Mouse (Mus musculus): ENCODE measurements around the gene Gm13289. TPM values are rescaled to one million over a fixed set of nuclear protein-coding genes. Genes with fewer than 3 reads are reported as not detected.
"Not testable (repeated sequence)": the region's sequence is repeated elsewhere in the genome, so short reads cannot be mapped to it uniquely, and the experiment has no call there.

Gene Gm13289
- polyA plus RNA-seq, 1 experiment from 2014 or later: not detected

DNA sequence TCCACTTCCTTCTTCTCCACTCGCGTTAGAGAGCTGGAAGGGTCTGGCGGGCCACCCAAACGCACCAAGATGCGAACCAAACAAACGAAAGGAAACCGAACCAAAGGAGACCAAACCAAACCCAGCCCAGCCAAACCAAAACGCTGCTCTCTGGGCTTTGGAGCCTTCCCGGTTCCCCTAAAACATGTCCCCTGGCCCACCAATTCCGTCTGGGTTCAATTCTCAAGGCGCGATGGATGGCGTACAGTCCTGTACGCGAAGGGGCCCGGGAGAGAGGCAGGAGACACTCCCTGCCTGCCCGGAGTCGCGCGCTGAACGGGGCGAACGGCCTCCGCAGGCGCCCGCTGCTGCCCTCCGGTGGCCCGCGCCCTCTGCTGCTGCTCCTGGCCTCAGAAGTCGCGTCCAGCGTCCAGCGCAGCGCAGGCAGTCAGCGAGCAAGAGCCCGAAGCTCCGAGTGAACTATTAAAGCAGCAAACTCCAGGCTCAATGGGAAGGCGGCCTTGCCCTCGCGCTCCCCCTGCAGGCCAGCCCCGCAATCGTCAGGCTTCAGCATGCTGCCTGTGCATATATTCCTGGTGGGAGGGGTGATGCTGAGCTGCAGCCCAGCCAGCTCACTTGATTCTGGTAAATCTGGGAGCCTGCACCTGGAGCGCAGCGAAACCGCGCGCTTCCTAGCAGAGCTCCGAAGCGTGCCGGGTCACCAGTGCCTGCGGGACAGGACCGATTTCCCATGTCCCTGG, 17.4 kb downstream of the Gm13289 start, which contains the start of gene Gm13275:
Gene Gm13275 (plus strand): TSS at position 552 of the 740 bp plus-strand sequence.
- H3K27me3 ChIP-seq (ENCODE audit: poor library complexity, severe bottlenecking): not testable (repeated sequence)

GRCm38 (mm10) chr4:88797097-88797496, 20.4 kb downstream of the Gm13289 start, which contains the start of gene Gm13279:
TSS of gene Gm13279 (plus strand) at chr4:88797397.
- H3K27ac ChIP-seq; H3K27me3 ChIP-seq (ENCODE audit: poor library complexity, severe bottlenecking); H3K36me3 ChIP-seq (replicated peaks); H3K4me1 ChIP-seq; H3K9me3 ChIP-seq; H3K4me3 ChIP-seq; DNase-seq (ENCODE audit: extremely low spot score, low spot score): not testable (repeated sequence)
- no CpG with 5 or more reads among the region's 28 CpGs for WGBS

More for the DNA sequence above, 17.4 kb downstream of the Gm13289 start, which contains the start of gene Gm13275:
- not testable (repeated sequence) for DNase-seq (ENCODE audit: extremely low spot score, low spot score); H3K9me3 ChIP-seq; H3K4me1 ChIP-seq; H3K4me3 ChIP-seq; H3K27ac ChIP-seq; H3K36me3 ChIP-seq (replicated peaks)
- WGBS: 0% methylated on average over 17 of the region's 52 CpGs

DNA sequence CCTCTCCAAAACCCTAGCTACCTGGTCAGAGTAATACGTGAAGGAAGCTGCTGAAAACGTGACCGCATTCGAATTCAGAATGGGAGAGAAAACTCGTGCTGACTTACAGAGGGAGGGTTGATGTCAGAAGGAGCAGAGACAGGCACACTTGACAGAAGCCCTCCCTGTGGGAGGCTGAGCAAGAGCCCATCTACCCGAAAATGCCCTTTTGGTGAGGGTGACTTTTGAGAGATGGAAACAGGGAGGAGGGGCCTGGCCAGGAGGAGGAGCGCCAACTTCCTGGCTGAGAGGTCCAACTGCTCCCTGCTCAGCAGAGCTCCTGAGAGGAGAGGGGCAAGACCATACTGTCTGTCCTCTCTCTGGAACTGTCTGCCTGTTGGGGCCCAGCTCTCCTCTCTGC, 22.6 kb downstream of the Gm13289 start, which contains the start of gene Gm13285:
Gene Gm13285 (plus strand): TSS at position 301 of the 400 bp plus-strand sequence.
- H3K4me3 ChIP-seq; H3K36me3 ChIP-seq (replicated peaks); H3K27me3 ChIP-seq (ENCODE audit: poor library complexity, severe bottlenecking); H3K4me1 ChIP-seq; H3K9me3 ChIP-seq; H3K27ac ChIP-seq; DNase-seq (ENCODE audit: extremely low spot score, low spot score): not testable (repeated sequence)
- 14% methylated on average over 6 of the region's 7 CpGs for WGBS

DNA sequence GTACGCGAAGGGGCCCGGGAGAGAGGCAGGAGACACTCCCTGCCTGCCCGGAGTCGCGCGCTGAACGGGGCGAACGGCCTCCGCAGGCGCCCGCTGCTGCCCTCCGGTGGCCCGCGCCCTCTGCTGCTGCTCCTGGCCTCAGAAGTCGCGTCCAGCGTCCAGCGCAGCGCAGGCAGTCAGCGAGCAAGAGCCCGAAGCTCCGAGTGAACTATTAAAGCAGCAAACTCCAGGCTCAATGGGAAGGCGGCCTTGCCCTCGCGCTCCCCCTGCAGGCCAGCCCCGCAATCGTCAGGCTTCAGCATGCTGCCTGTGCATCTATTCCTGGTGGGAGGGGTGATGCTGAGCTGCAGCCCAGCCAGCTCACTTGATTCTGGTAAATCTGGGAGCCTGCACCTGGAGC, 26.2 kb downstream of the Gm13289 start, which contains the start of gene Gm13287:
Gene Gm13287 (plus strand): TSS at position 301 of the 400 bp plus-strand sequence.
- not testable (repeated sequence) for H3K4me3 ChIP-seq; DNase-seq (ENCODE audit: extremely low spot score, low spot score); H3K9me3 ChIP-seq; H3K27ac ChIP-seq; H3K36me3 ChIP-seq (replicated peaks); H3K4me1 ChIP-seq
- H3K27me3 ChIP-seq (ENCODE audit: poor library complexity, severe bottlenecking): peaks cover 17% of the 10 kb centered on the region
- WGBS: no CpG with 5 or more reads among the region's 29 CpGs

GRCm38 (mm10) chr4:88805231-88805630, 28.5 kb downstream of the Gm13289 start, which contains the start of gene Gm13288:
TSS of gene Gm13288 (plus strand) at chr4:88805531.
- not testable (repeated sequence) for H3K36me3 ChIP-seq (replicated peaks); DNase-seq (ENCODE audit: extremely low spot score, low spot score); H3K4me1 ChIP-seq; H3K9me3 ChIP-seq; H3K27ac ChIP-seq
- no CpG with 5 or more reads among the region's 8 CpGs for WGBS
- Histone ChIP-seq H3K27me3 (ENCODE audit: poor library complexity, severe bottlenecking) (peaks cover 18% of the 10 kb centered on the region), H3K4me3 (peak within 1 kb of the TSS; percentile 34; the same call in 1 of the 2 replicates)

- not testable (repeated sequence) for H3K9me3 ChIP-seq; H3K27ac ChIP-seq; H3K36me3 ChIP-seq (replicated peaks); H3K4me1 ChIP-seq; DNase-seq (ENCODE audit: extremely low spot score, low spot score)
- 0% methylated on average over 15 of the region's 34 CpGs for WGBS
- H3K4me3 ChIP-seq: peak overlapping the region; percentile 34; the same call in 1 of the 2 replicates
- peaks cover 18% of the 10 kb centered on the region for H3K27me3 ChIP-seq (ENCODE audit: poor library complexity, severe bottlenecking)
These were observed 29.0 kb downstream of the Gm13289 start for GRCm38 (mm10) chr4:88805761-88806160.

DNA sequence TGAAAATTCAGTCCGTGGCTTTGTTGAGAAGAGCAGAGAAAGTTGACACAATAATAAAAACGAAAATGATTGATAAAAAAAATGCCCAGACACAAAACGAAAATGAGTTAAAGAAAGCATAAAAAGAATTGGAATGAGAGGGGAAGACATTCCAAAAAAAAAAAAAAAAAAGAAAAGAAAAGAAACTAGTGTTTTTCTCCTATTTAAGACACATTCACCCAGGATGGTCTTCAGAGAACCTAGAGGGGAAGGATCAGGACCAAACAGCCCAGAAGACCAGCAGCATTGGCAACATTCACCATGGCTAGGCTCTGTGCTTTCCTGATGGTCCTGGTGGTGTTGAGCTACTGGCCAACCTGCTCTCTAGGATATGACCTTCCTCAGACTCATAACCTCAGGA, 39.2 kb downstream of the Gm13289 start, which contains the start of gene Ifna7:
Gene Ifna7 (plus strand): TSS at position 301 of the 400 bp plus-strand sequence.
- Histone ChIP-seq H3K9me3 (no peaks in the 10 kb centered on the region), H3K27ac (no peak within 1 kb of the TSS), H3K4me1 (no peaks in the 10 kb centered on the region), H3K36me3 (replicated peaks) (no peaks in the 10 kb centered on the region), H3K4me3 (no peak within 1 kb of the TSS), H3K27me3 (ENCODE audit: poor library complexity, severe bottlenecking) (no peaks in the 10 kb centered on the region)
- WGBS: 70% methylated on average over 3 of the region's 3 CpGs
- DNase-seq (ENCODE audit: extremely low spot score, low spot score): no peak

- H3K4me3 ChIP-seq: no peak within 1 kb of the TSS
- H3K27ac ChIP-seq: no peak within 1 kb of the TSS
- DNase-seq (ENCODE audit: extremely low spot score, low spot score): no peak
- no peaks in the 10 kb centered on the region for H3K27me3 ChIP-seq (ENCODE audit: poor library complexity, severe bottlenecking)
- H3K4me1 ChIP-seq: no peaks in the 10 kb centered on the region
- no peaks in the 10 kb centered on the region for H3K36me3 ChIP-seq (replicated peaks)
- H3K9me3 ChIP-seq: no peaks in the 10 kb centered on the region
- 85% methylated on average over 1 of the region's 1 CpGs for WGBS
These were observed 42.9 kb downstream of the Gm13289 start, which contains the start of gene Ifna11 for GRCm38 (mm10) chr4:88819659-88820058. TSS of gene Ifna11 (plus strand) at chr4:88819959.

- 30% methylated on average over 4 of the region's 4 CpGs for whole genome bisulfite sequencing
- Histone ChIP-seq H3K27ac (no peak overlapping the region), H3K4me3 (no peak overlapping the region), H3K36me3 (replicated peaks) (no peaks in the 10 kb centered on the region), H3K4me1 (no peaks in the 10 kb centered on the region), H3K27me3 (ENCODE audit: poor library complexity, severe bottlenecking) (no peaks in the 10 kb centered on the region), H3K9me3 (no peaks in the 10 kb centered on the region)
- no peak for DNase-seq (ENCODE audit: extremely low spot score, low spot score)
These were observed 46.3 kb downstream of the Gm13289 start for GRCm38 (mm10) chr4:88822995-88823394.

Other genes with a start within 250 kb of the Gm13289 start
- gene Ifna15, start 218.7 kb upstream of the Gm13289 start, polyA plus RNA-seq (2016; fragmentation: Nextera tagmentation; extraction: Ambion mirVana): not detected in 2 replicates
- gene Ifna14, start 205.1 kb upstream of the Gm13289 start, polyA plus RNA-seq (2016; fragmentation: Nextera tagmentation; extraction: Ambion mirVana): not detected in 2 replicates
- gene Ifna9, start 184.5 kb upstream of the Gm13289 start, polyA plus RNA-seq (2016; fragmentation: Nextera tagmentation; extraction: Ambion mirVana): not detected in 2 replicates
- gene Ifna12, start 173.5 kb upstream of the Gm13289 start, polyA plus RNA-seq (2016; fragmentation: Nextera tagmentation; extraction: Ambion mirVana): not detected in 2 replicates
- not detected in 2 replicates for gene C87499, start 142.5 kb upstream of the Gm13289 start, polyA plus RNA-seq (2016; fragmentation: Nextera tagmentation; extraction: Ambion mirVana)
- not detected in 2 replicates for gene Ifna13, start 132.5 kb upstream of the Gm13289 start, polyA plus RNA-seq (2016; fragmentation: Nextera tagmentation; extraction: Ambion mirVana)
- not detected in 2 replicates for gene Ifna16, start 100.0 kb upstream of the Gm13289 start, polyA plus RNA-seq (2016; fragmentation: Nextera tagmentation; extraction: Ambion mirVana)
- gene Ifna2, start 93.0 kb upstream of the Gm13289 start, polyA plus RNA-seq (2016; fragmentation: Nextera tagmentation; extraction: Ambion mirVana): not detected in 2 replicates
- not detected in 2 replicates for gene Ifnab, start 85.6 kb upstream of the Gm13289 start, polyA plus RNA-seq (2016; fragmentation: Nextera tagmentation; extraction: Ambion mirVana)
- gene Gm26566, start 55.1 kb upstream of the Gm13289 start, polyA plus RNA-seq (2016; fragmentation: Nextera tagmentation; extraction: Ambion mirVana): 0.84 and 1.1 TPM in 2 replicates
- 98.4 and 103 TPM in 2 replicates for gene Klhl9, start 54.5 kb upstream of the Gm13289 start, polyA plus RNA-seq (2016; fragmentation: Nextera tagmentation; extraction: Ambion mirVana)
- not detected in 2 replicates for gene Gm13271, start 22.1 kb upstream of the Gm13289 start, polyA plus RNA-seq (2016; fragmentation: Nextera tagmentation; extraction: Ambion mirVana)
- 0.35 and 0.49 TPM in 2 replicates for gene Gm13283, start 16.8 kb upstream of the Gm13289 start, polyA plus RNA-seq (2016; fragmentation: Nextera tagmentation; extraction: Ambion mirVana)
- gene Gm13290, start 3.1 kb upstream of the Gm13289 start, polyA plus RNA-seq (2016; fragmentation: Nextera tagmentation; extraction: Ambion mirVana): 0.76 TPM in 1 of 2 replicates, not detected in the other
- gene Gm13272, start 2.9 kb downstream of the Gm13289 start, polyA plus RNA-seq (2016; fragmentation: Nextera tagmentation; extraction: Ambion mirVana): not detected in 2 replicates
- not detected in 2 replicates for gene Ifnz, start 5.2 kb downstream of the Gm13289 start, polyA plus RNA-seq (2016; fragmentation: Nextera tagmentation; extraction: Ambion mirVana)
- gene Gm13276, start 8.8 kb downstream of the Gm13289 start, polyA plus RNA-seq (2016; fragmentation: Nextera tagmentation; extraction: Ambion mirVana): not detected in 2 replicates
- not detected in 2 replicates for gene Gm13277, start 11.7 kb downstream of the Gm13289 start, polyA plus RNA-seq (2016; fragmentation: Nextera tagmentation; extraction: Ambion mirVana)
- gene Gm13278, start 14.6 kb downstream of the Gm13289 start, polyA plus RNA-seq (2016; fragmentation: Nextera tagmentation; extraction: Ambion mirVana): not detected in 2 replicates
- gene Gm13275, start 17.6 kb downstream of the Gm13289 start, polyA plus RNA-seq (2016; fragmentation: Nextera tagmentation; extraction: Ambion mirVana): not detected in 2 replicates
- not detected in 2 replicates for gene Gm13279, start 20.5 kb downstream of the Gm13289 start, polyA plus RNA-seq (2016; fragmentation: Nextera tagmentation; extraction: Ambion mirVana)
- 0.85 TPM in 1 of 2 replicates, not detected in the other for gene Gm13285, start 22.7 kb downstream of the Gm13289 start, polyA plus RNA-seq (2016; fragmentation: Nextera tagmentation; extraction: Ambion mirVana)
- not detected in 2 replicates for gene Gm13287, start 26.3 kb downstream of the Gm13289 start, polyA plus RNA-seq (2016; fragmentation: Nextera tagmentation; extraction: Ambion mirVana)
- gene Gm13288, start 28.6 kb downstream of the Gm13289 start, polyA plus RNA-seq (2016; fragmentation: Nextera tagmentation; extraction: Ambion mirVana): 0.07 and 0.09 TPM in 2 replicates
- not detected in 2 replicates for gene Ifna7, start 39.3 kb downstream of the Gm13289 start, polyA plus RNA-seq (2016; fragmentation: Nextera tagmentation; extraction: Ambion mirVana)
- not detected in 2 replicates for gene Ifna11, start 43.0 kb downstream of the Gm13289 start, polyA plus RNA-seq (2016; fragmentation: Nextera tagmentation; extraction: Ambion mirVana)
- not detected in 2 replicates for gene Ifna6, start 50.5 kb downstream of the Gm13289 start, polyA plus RNA-seq (2016; fragmentation: Nextera tagmentation; extraction: Ambion mirVana)
- gene Ifna5, start 58.6 kb downstream of the Gm13289 start, polyA plus RNA-seq (2016; fragmentation: Nextera tagmentation; extraction: Ambion mirVana): not detected in 2 replicates
- gene Ifna4, start 64.9 kb downstream of the Gm13289 start, polyA plus RNA-seq (2016; fragmentation: Nextera tagmentation; extraction: Ambion mirVana): not detected in 2 replicates
- gene Ifna1, start 73.2 kb downstream of the Gm13289 start, polyA plus RNA-seq (2016; fragmentation: Nextera tagmentation; extraction: Ambion mirVana): not detected in 2 replicates
- gene Ifne, start 103.3 kb downstream of the Gm13289 start, polyA plus RNA-seq (2016; fragmentation: Nextera tagmentation; extraction: Ambion mirVana): not detected in 2 replicates

Measured in forebrain, embryonic 10.5 days (tissue).